Mouse (Mus musculus) embryo, embryonic 10.5 days (tissue): Measurements from ENCODE around the gene Ski.

Source experiments
- DNase-seq: peaks from one replicate; pipeline ENCODE4 v3.0.0-alpha.2; 2015; ENCODE audit warnings: low spot score

Gene Ski

DNA sequence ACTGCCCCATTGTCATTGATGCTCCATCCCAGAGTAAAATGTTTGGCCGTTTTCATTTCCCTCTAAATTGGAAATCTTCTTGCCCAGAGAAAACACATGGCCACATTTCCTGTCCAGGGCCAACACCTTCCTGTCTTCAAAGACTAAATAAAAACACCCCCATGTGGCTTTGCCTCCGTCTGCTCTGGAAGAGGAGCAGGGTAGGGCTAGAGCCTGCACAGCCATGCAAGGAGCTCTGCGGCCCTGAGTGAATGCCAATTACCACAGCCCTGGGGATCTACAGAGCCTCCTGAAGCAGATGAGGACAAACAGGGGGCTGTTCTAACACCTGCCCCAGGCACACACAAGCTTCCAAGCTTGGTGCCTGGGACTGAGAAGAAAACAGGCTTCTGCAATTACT lies 46.2 kb downstream of the Ski start:
- DNase-seq = no peak

DNA sequence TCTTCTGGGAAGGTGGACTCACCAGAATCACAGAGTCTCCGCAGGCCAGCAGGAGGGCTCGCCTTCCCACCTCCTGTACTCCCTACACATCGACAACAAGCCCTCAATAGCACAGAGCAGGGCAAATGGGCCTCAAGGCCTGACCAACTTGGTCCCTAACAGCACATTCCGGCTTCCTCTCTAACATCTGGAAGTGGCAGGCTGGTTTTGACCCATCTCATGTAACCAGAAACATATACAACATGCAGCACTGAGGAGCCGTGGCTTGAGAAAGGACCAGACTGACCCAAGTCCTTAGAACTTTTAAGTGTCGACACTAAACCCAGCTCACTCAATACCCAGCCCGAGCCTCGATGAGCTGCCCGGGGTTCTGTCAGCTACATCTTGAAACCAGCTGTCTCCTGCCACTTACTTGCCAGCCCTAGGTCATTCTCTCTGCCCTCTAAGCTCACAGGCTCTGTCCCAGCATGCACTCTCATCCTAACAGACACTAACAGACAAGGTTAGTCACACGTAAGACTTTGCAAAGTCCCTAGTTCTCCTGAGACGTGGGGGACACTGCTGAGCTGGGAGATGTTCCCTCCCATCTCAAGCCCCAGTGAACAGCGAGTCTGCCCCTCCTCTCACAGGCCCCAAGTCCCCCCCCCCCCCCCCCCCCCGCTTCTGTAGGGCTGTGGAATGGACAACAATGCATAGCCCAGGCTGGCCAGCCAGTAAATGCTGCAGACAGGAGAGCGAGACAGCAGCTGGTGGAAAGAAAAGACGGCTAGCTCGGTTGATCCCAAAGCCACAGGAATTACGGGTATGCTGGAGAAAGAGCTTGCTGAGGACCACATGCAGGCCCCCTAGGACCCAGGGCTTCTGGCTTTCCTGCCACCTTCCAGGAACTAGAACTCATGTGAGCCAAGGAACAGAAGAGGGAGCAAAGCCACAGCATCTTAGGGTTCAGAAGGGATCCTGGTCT lies 48.3 kb downstream of the Ski start:
- peak; percentile 44 for DNase-seq

DNA sequence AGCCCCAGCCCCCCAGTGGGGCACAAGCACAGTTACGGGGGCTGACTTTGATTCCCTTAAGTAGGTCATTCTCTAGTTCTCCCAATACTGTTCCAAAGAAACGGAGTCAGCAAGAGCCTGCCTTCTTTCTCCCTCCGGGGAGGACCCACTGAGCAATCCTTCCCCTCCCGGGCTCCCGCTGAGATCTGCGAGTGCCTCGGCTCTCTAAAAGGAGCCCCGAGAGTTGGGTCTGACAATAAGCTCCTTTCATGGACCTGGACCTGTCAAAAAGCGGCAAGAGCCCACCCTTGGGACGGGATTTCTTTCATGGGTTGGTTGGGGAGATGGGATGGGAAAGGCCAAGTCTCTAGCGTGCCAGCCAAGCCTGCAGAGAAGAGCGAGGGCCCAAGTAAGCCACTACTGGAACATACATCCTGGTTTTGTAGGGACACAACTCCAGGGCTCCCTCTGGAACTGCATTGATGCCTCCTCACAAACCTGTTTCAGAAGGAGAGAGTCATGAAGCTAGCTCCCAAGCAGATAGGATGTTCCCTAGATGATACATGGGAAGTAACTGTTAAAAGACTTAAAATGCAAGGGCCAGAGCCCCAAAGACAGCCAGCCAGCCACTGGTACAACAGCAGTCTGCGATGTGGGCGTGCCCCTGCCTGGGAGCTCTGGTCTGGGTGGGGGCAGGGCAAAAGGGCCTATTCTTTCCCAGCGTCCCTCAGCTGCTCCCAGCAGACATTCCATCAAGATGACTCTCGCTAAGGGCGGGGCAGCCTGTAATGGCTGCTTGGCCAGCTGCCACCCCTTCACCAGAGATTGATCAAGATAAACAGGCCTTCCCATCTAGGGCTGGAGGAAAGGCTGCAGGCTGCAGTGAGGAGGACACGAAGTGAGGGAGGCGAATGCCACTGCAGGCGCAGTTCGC lies 49.2 kb downstream of the Ski start:
- DNase-seq = peak; percentile 95

DNA sequence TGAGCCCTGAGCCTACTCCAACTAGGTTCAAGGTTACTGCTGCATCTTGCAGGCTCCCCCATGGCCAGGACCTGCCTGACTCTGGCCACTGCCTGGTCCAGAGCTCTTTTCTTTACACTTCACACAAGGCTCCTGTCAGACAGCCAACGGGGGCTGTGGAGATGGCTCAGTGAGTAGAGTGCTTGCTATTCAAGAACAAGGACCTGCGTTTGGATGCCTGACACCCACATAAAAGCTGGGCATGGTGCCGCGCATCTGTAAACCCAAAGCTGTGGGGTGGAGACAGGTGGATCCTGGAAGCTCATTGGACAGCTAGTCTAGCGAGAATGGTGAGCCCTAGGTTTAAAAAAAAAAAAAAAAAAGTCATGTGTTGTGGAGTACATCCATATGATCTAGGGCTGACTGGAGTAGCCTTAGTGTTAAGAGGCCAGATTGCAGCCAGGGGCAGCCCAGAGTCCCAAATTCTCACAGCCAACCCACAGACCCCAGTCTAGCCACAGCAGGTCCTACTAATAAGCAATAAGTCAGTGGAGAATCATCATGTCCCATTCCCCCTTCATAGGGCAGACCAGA lies 50.3 kb downstream of the Ski start:
- DNase-seq = no peak

DNA sequence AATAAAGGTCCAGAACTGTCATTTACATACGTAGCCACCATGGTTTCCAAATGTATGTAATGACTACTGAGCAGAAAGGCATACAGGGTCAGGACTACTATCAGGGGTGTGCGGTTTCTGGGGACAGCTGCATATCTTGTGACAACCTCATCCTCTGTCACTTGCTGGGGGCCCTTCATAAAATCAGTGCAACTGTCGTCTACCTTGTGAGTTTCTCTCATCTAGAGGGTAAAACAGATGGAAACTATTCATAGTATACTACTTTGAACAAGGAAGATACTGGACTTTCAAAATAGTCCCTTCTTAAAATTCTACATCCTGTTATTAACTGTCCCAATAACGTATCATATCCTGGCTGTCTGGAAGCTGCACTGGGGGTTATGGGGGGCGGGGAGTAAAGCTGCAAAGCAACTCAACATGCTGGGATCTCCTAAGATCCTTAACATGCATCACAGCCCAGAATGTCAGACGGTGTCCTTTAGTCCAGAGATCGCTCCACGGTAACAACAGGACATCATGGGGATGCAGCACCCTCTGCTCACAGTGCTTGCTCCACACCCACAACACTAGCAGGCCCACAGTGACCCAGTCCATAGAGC lies 51.7 kb downstream of the Ski start:
- no peak for DNase-seq

DNA sequence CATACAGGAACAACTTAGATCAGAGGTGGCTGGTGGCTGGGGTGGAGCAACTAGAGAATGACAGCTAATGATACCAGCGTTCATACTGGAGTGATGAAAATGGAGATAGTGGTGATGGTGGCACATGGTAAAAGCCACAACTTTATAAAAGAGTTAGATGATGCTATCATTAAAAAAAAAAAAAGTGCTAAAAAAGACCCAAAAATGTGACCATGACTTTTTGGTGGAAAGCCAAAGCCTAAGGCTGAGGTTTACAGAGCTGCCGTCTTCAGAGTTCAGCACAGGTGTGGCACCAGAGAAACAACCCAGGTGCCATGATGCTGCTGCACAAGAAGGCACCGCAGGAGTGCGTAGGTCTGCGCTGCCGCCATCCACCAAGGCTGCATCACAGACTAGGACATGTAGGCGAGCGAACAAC lies 53.5 kb downstream of the Ski start:
- no peak for DNase-seq

DNA sequence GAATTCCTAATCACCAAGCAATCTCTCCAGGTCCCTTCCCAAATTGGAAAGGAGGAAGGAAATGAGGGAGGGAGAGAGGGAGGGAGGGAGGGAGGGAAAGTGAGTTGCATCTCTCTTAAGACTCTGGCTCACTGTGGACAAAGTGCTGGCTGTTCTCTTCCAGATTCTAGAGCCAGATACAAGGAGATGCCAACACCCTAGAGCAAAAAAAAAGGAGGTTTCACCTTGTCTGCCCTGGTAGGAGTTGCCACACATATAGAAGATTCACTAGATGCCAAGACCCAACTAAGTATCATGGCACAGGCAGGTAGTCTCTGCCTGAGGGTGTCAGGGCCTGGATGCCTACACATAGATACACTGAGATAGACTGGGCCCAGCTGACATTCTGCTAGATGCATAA lies 56.5 kb downstream of the Ski start:
- DNase-seq = no peak

DNA sequence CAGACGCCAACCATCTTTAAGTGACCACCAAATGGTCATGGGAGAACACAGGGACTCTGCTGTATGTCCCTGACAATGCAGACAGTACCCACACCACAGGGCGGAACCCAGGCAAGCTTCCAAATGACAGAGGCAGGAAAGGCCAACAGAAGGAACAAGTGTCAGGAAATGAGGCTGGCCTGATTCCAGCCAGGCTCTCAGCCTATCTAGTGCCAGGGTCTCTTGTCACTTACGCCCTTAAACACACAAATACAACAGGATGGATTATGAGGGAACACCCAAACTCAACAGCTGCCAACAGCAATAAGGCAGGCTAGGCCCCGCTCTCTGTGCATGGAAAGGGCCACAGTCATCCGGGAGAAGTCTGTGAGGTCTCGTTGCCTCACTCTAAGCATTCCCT lies 57.8 kb downstream of the Ski start:
- no peak for DNase-seq

DNA sequence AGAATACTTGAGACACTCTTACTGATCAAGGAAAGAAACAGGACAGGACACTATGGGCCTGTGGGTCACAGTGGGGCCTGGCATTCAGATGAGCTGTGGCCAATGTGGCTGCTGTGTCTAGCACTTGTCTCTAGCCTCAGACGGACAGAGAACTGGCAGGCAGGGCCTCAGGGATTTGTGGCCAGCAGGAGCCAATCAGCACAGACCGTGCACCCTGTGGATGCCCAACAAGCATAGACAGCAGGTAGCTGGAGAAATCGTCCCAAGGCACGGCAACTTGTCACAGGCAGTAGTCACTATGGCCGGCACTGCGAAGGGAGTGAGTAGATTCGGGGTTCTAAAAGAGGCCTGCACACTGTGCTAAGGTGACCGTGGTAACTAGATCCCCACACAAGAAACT lies 58.7 kb downstream of the Ski start:
- DNase-seq = no peak

DNA sequence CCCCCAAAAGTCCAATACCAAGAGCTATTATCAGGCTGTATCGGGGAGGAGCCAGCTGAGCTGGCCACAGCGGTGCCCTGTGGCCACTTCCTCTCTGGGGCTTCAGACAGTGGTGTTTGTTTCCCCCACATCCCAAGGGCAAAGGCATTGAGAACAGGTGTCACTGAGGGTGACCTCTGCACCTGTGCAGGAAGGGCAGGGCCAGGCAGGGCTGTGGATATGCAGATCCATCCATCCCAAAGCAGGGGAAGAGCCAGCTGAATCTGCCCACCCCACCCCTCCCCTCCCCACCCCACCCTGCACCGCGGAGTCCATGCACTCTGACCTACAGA lies 59.1 kb downstream of the Ski start:
- no peak for DNase-seq

DNA sequence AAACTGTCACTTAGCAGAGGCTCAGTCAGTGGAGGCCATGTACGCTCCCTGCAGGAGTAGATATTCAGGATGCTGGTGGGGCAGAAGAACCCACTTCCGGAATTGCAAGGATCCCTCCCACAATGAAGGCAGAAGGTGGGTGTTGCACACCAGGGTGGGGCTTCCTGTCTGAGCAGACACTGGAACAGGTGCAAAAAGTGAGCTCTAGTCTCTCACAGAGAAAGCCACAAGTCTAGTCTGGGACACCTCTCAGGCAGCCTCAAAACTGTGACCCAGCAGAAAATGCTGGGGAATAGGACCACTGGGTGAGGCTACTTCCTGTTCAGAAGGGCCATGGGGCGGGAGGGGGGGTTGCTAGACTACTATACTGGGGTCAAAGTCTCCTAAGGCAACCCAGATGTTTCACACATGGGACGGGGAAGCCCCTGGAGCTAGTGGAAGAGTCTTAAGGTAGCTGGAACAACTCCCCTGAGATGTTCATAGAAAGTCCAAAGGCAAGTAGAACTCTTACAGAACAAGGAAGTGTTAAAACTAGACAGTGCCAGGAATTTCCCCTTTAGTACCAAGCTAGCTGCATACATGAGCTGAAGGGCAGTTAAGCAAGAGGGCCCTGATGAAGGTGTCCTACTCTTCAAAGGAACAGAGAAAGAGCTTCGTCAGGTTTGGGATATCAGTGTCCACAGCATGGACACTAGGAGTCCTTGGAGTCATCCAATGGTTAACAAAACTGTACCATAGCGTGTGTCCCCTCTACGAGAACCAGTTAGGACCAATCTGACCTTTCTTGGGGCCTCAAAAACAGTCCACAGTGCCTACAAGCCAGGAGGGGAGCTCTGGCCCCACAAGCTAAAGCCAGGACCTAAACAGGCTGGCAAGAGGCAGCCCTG lies 59.7 kb downstream of the Ski start:
- no peak for DNase-seq

DNA sequence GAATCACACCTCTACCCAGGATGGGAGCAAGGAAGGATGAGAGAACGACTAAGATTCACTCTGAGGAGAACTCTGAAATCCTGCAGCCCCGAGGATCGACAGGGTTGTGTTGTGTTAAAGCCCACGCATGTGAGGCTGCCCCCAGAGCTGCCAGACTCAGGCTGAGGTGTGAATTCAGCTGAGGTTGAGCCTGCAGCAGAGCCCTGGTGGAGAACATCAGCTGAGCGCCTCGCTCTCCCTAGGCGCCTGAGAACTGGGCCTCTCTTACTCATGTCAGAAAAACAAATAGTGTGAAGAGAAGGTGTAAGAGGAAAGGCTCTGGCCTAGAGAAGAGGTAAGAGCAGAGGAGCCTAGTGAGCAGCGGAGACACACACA lies 63.9 kb downstream of the Ski start:
- DNase-seq = no peak

DNA sequence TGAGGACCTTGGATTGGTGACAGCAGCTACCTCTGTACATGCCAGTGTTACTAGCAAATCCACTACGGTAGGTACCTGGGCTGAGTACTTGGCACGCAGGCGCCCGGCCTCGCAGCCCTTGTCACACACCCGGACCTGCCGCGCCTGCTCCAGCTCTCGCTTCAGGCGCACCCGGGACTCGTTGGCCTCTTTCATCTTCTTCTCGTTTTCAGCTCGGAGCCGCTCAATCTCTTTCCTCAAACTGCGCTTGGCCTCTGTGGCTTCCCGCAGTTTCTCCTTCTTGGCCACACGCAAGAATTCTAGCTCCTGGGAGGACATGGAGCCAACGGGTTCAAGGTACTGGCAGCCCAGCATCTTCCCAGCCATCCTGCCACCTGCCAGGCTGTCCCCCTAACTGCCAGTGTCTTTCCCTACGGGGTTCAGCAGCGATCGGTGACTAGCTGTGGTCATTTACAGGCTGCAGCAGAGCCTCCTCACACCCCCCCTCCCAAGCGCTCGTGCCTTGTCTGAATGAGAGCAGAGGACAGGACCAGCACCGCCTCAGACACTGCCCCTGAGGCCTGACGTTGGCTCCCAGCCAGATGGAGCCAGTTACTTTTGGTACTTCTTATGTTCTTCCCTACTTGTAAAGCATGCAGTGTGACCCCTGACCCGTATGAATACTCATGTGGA lies 64.4 kb downstream of the Ski start:
- DNase-seq = no peak

DNA sequence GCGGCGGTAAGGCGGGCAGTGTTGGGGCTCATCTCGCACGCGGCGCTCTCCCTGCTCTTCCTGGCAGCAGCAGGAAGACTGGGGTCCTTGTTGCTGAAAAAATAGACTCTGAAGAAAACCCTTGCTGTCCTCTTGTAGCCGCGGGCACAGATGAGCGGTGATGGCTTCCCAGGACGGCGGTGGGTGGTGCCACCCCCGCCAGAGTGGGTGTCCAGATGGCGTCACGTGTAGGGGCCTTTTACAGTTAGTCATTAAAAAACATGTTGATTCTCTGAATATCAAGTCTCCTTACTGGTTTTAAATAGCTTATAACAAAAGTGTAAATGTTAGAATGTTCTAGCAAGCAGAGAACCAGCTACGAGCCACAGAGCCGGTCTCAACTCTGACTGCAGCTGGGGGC lies 65.7 kb downstream of the Ski start:
- DNase-seq = no peak

DNA sequence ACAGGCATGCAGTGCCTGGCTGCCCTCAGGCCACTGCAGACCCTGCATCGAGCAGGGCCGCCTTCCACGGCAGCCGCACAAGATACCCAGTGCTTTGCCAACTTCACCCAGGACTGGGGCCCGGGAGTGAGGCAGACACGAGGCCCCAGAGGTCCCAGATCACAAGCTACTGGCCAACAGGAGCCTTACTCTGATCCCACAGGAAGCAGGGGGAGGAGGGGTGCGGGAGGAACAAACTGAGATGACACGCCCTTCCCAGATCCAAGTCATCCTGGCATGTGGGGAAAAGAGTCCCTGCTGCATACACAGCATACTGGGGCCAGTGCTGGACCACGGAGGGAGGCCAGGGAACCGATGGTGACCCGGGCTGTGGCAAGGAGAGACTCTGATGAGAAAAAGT lies 67.4 kb downstream of the Ski start:
- DNase-seq = no peak

DNA sequence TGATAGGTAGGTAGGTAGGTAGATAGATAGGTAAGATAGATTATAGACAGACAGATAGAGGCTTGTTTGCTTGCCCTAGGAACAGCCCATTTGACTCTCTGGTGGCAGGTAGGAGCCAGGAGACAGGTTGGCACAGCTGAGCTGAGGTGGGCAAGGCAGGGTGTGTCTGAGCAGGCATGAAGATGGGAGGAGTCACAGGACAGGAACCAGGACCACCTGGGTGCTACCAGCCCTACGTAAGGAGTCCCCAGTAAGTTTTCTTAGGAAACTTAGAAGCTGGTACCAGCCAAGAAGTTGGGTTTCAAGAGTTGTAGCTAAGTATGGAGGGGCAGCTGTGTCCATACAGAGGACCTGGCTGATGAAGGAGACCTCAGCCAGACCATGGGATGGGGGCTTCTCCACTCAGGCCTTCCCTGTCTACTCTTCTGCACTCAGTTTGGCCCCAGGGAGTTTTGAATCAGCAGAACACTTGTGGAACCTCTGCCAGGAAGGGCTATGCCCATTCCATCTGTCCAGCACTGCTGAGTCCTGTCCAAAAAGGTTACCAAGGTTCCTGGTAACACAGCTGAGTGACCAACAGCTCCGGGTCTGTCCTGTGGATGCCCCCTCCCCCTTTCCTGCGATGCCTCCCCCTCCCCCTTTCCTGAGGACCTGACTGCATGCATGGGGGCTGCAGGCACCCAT lies 68.9 kb downstream of the Ski start:
- no peak for DNase-seq

DNA sequence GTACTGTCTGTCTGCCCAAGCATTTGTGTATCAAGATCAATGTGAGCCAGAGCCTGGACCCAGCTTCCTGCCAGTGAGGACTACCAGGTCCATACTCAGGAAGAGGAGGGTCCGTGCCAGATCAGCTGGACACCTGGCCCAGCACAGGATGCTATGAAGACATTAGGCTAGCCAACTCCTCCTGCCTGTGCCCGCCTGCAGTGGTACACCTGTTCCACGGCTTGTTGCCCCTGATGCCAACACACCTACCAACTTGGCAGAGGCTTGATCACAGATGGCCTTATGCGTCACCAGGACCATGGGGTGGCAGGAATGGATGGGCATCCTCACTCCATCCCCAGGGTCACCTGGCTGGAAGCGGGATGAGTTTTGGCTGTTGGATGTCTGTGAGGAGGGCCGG lies 69.9 kb downstream of the Ski start:
- no peak for DNase-seq

DNA sequence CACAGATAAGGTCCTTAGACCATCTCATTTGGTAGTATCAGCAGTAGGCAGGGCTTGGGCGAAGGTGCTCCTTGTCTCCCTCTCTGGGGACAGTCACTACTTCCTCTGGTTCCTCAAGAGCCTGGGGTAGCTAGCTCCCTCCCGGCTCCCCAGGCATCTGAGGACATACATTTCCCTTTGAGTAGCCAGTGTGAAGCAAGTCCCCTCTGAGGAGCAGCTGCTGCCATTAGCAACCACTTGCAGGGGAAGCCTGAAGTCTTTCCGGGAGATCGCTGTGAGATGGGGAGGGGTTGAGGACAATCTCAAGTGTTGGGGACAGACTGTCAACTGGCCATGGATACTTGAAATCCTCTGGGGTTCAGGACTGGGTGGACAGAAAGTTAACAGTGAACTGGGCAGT lies 70.5 kb downstream of the Ski start:
- DNase-seq = no peak

DNA sequence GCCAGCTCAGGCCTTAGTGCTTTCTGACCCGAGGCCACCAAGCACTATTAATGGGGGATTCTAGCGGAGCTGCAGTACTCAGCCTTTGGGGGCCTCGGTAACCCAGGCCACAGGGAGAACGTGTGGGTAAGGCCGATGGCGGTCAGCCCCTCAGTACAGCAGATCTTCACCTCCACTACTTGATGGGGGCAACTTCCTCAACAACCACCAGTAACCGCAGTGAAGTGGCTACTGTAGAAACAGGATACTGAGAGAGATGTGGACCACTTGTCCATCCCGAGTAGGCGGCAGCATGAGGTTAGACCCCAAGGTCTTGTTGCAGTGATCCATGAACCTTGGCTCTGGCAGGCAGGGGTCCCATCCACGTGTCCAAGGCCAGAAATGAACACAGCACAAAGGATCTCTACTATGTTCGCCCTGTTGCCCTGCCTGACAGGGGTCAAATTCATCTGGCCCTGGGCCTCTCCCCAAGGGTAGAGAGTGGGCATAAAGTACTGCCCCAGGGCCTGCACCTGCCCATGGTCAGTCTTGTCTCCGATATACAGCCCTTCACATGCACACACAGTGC lies 71.1 kb downstream of the Ski start:
- DNase-seq = peak; percentile 28
